Mouse (Mus musculus): ENCODE measurements around the gene Mip.

GRCm38 (mm10) chr10:128256328-128256727 is 30.7 kb downstream of the Mip start:
- TF ChIP-seq POLR2A (IDR thresholded peaks at IDR 0.05; ENCODE audit: low read depth, low read length): no peak
- TF ChIP-seq CTCF (IDR thresholded peaks at IDR 0.05; ENCODE audit: extremely low read depth, insufficient read depth, insufficient read length, insufficient replicate concordance): no peak

Measured in spleen, adult 2 months (tissue).